29 mouse cellular contexts compared by ENCODE assay signal in the genomic region with DNA sequence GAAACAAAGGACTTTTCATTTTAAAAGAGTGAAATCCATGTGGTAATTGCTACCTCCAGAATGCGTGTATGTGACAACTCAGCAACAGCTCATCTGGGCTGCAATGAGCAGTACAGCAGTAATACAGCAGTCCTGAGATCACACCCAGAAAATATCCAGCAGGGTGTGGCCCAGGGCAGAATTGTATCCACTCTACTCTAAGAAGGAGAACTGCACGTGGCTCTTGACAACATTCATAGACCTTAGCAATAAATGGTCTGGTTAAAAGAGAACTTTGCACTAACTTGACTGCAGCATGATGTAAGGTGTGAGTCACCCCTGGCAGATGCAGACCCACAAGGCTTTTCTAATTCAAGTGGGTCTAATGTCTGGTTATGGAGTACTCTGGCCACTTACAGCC.
DNase-seq lines count a peak whose midpoint lies in the region; ATAC-seq lines count a peak whose summit lies in the region.
"Had no signal": no experiment of that assay in that cellular context is flagged by ENCODE, and none has a peak within 500 bp of the region (broad histone marks: within the 10 kb centered on the region; RNA-seq: fewer than 3 reads in every experiment).

No protein-coding gene starts in this region.

- peak; percentile 38; the same call in 1 of the 2 replicates for ATAC-seq in frontal cortex, adult (ENCODE audit: low TSS enrichment)
- ATAC-seq in intestine, embryonic 14.5 days (replicated peaks; ENCODE audit: low FRiP score, low TSS enrichment, low read depth): 0 out of 2 replicates have a peak, but pooled peaks have one; percentile 43
- peak; percentile 96 for ATAC-seq in intestine, embryonic 16.5 days
- ATAC-seq: activated CD4-positive, CD25-positive, alpha-beta regulatory T cell, adult 4 months; CD4-positive, CD25-positive, alpha-beta regulatory T cell, adult 4 months; forebrain, embryonic 16.5 days; Patski had no signal

- H3K27me3 ChIP-seq in intestine, embryonic 14.5 days (replicated peaks; ENCODE audit: control insufficient read depth, insufficient read depth, low read length): no peaks in the 10 kb centered on the region
- H3K27me3 ChIP-seq in intestine, embryonic 16.5 days (replicated peaks; ENCODE audit: control insufficient read depth, insufficient read depth, low read length): no peaks in the 10 kb centered on the region
- H3K27me3 ChIP-seq: CH12.LX; embryonic facial prominence, embryonic 13.5 days; embryonic facial prominence, embryonic 15.5 days; forebrain, embryonic 12.5 days; Patski had no signal

- no peaks in the 10 kb centered on the region for H3K36me3 ChIP-seq in intestine, embryonic 14.5 days (ENCODE audit: control insufficient read depth, insufficient read depth, low read length)
- H3K36me3 ChIP-seq in intestine, embryonic 16.5 days (ENCODE audit: control insufficient read depth, insufficient read depth, low read length): no peaks in the 10 kb centered on the region
- H3K36me3 ChIP-seq: embryonic facial prominence, embryonic 13.5 days; embryonic facial prominence, embryonic 15.5 days; forebrain, embryonic 10.5 days; forebrain, embryonic 12.5 days; G1E had no signal

- H3K9me3 ChIP-seq in intestine, embryonic 14.5 days (ENCODE audit: control insufficient read depth, low read length): no peaks in the 10 kb centered on the region
- H3K9me3 ChIP-seq in intestine, embryonic 16.5 days (ENCODE audit: control insufficient read depth, low read length): no peaks in the 10 kb centered on the region
- H3K9me3 ChIP-seq: embryonic facial prominence, embryonic 13.5 days; embryonic facial prominence, embryonic 15.5 days; forebrain, embryonic 10.5 days; forebrain, embryonic 12.5 days; G1E had no signal

- H3K27ac ChIP-seq in intestine, embryonic 14.5 days (ENCODE audit: low read depth): no peak overlapping the region
- H3K27ac ChIP-seq in intestine, embryonic 16.5 days (ENCODE audit: low read length): no peak overlapping the region
- H3K27ac ChIP-seq: embryonic facial prominence, embryonic 13.5 days; embryonic facial prominence, embryonic 15.5 days; forebrain, embryonic 10.5 days; forebrain, embryonic 12.5 days had no signal

- no peak overlapping the region for H3K4me2 ChIP-seq in intestine, embryonic 14.5 days (ENCODE audit: low read length)
- H3K4me2 ChIP-seq in intestine, embryonic 16.5 days (ENCODE audit: low read depth, low read length): no peak overlapping the region
- H3K4me2 ChIP-seq: embryonic facial prominence, embryonic 13.5 days; embryonic facial prominence, embryonic 15.5 days; forebrain, embryonic 12.5 days had no signal

- DNase-seq in frontal cortex, postnatal 36 days (ENCODE audit: low spot score in 2 of 2): no peak
- peak; percentile 33 for DNase-seq in 416B (ENCODE audit: low read depth)
- no peak for DNase-seq in intestine, embryonic 14.5 days (ENCODE audit: low spot score)
- no peak for DNase-seq in B cell, adult 2 months
- no peak for DNase-seq in right cerebral cortex, postnatal 4 days
- DNase-seq in thymus, postnatal 36 days: no peak
- DNase-seq: adrenal gland, adult 8-10 months; adrenal gland, postnatal 14 days; adrenal gland, postnatal 36 days; cerebellum, adult 11 months; cerebellum, adult 18-20 months; cerebellum, adult 8-10 months; cerebellum, adult 9-11 months; cerebellum, postnatal 14 days; cerebellum, postnatal 36 days; embryo, embryonic 11 days had no signal

- H3K4me1 ChIP-seq in intestine, embryonic 14.5 days (replicated peaks; ENCODE audit: control insufficient read depth, insufficient read depth, low read length): no peaks in the 10 kb centered on the region
- no peaks in the 10 kb centered on the region for H3K4me1 ChIP-seq in intestine, embryonic 16.5 days (ENCODE audit: control insufficient read depth, insufficient read depth, low read length)
- H3K4me1 ChIP-seq: embryonic facial prominence, embryonic 13.5 days; embryonic facial prominence, embryonic 15.5 days; forebrain, embryonic 10.5 days; forebrain, embryonic 12.5 days had no signal

- whole genome bisulfite sequencing in intestine, embryonic 14.5 days: 74% methylated on average over 2 of the region's 2 CpGs
- WGBS in intestine, embryonic 16.5 days: 67% methylated on average over 2 of the region's 2 CpGs

- no peak overlapping the region for H3K4me3 ChIP-seq in intestine, embryonic 14.5 days (ENCODE audit: low read depth, low read length)
- H3K4me3 ChIP-seq in intestine, embryonic 16.5 days (ENCODE audit: low read length): no peak overlapping the region
- H3K4me3 ChIP-seq: embryonic facial prominence, embryonic 13.5 days; embryonic facial prominence, embryonic 15.5 days; erythroblast, embryonic 14.5 days; forebrain, embryonic 10.5 days; forebrain, embryonic 12.5 days had no signal

- H3K9ac ChIP-seq in intestine, embryonic 14.5 days (ENCODE audit: low read length): no peak overlapping the region
- H3K9ac ChIP-seq in intestine, embryonic 16.5 days (ENCODE audit: low read depth, low read length): no peak overlapping the region
- H3K9ac ChIP-seq: embryonic facial prominence, embryonic 13.5 days; embryonic facial prominence, embryonic 15.5 days; forebrain, embryonic 12.5 days had no signal

Comparison
In these comparisons a context has a peak if more than half of its experiments do, and no peak if none do; other contexts are left out.
1. ATAC-seq: peak in every context shown above with its lines; median percentile 96 in intestine, embryonic 16.5 days; 43 in intestine, embryonic 14.5 days; 38 in frontal cortex, adult.